Mouse (Mus musculus) urinary bladder, postnatal 10 days (tissue): ENCODE measurements around the gene Ttll12.

Experiments used
- DNase-seq: peaks from one replicate; pipeline ENCODE4 v3.0.0; 2022; ENCODE audit warnings: low spot score

Ttll12 gene

GRCm38 (mm10) chr15:83593702-83594512, 1.1 kb downstream of the Ttll12 start:
- no peak for DNase-seq

DNA sequence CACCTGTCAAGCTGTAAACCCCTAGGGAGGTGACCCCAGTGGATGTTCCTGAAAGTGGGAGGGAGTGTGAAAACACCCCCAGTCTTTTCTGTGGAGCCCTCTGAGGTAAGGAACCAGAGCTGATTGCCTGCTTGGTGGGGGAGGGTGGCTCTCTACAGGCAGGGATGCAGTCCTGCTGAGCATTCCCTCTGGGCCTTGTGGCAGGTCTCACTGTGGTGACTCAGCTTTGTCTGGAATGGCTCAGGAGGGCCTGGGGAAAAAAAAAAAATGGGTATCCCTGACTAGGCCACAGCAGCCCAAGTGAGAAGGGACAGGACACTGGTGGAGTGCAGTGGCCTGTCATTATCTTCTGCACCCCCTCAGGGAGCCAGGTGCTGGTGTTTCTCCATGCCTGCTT, 1.8 kb downstream of the Ttll12 start:
- DNase-seq, result no peak

- no peak for DNase-seq
Observed at GRCm38 (mm10) chr15:83592260-83593188, 2.4 kb downstream of the Ttll12 start.

GRCm38 (mm10) chr15:83591758-83592157, 3.2 kb downstream of the Ttll12 start:
- DNase-seq, result no peak

DNA sequence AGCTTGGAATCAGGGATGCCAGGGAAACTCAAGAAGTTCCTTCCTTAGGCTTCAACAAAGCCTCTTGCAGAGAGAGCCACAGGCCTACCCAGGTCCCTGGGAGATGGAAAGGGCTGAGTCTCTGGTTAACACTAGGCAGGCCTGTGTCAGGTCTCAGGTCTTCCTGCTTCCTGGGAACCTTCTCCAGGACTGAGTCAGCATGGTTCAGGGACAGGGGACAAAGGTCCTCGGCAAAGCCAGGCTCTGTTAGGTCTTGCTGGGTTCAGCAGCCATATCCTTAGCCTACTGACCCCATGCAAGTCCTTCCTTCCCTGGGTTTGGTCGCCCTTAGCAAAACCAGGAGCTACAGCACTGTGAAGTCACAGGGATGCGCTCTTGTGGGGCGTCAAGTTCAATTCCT, 4.1 kb downstream of the Ttll12 start:
- no peak for DNase-seq

DNA sequence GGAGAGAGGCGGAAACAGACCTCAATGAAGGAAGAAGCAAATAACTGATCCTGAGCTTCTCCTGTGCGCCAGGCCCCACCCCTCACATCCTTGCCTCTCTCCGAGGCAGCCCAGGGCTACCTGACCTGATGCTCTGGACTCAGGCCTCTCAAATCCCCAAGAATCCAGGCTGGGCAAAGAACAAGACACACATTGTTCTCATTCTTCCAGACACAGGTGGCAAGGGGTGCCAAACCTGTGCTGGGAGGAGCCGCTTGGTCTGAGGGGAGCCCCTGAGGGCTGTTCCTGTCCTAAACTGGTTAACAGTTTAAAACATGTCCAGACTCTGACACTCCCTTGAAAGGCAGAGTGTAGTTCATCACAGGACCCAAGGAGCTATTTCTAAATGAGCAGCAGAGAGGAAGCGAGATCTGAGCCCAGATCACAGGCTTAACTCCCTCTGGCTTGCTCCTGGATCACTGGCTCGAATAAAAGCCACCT, 10.2 kb downstream of the Ttll12 start:
- no peak for DNase-seq

GRCm38 (mm10) chr15:83583419-83584156, 11.4 kb downstream of the Ttll12 start:
- DNase-seq, result no peak

DNA sequence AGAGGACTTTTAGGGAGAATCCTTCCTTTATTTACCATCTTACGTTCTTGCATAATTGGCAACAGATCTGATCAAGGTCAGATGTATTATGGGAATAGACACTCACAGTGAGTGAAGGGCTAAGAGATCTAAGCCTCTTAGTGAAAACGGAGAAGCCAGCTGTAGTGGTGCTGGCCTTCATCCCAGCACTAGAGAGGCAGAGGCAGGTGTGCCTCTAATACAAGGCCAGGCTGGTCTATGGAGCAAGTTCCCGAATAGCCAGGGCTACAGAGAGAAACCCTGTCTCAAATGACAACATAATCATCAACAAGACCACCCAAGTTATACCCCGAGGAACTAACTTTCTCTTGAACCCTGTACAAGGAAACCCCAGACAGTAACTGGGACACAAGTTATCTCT, 12.0 kb downstream of the Ttll12 start:
- DNase-seq, result no peak

DNA sequence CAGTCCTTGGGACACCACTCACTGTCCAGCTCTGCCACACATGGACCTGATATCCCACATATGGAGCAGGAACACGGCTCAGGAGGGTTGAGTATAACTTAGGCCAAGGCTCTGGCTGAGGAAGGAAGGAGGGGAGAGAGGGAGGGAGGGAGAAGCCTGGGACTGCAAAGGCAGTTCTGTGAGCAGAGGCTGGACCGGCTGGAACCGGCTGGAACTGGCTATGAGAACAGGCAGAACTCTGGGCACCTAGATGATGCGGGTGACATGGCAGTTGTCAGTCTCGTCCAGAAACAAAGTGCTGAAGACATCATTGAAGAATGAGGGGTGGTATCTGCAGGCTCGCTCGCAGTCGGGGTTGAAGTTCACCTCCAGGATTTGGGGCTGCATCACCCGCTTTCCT, 18.3 kb downstream of the Ttll12 start:
- DNase-seq, result no peak

- DNase-seq, result no peak
Observed at GRCm38 (mm10) chr15:83575543-83575942, 19.4 kb downstream of the Ttll12 start.

- no peak for DNase-seq
Observed at GRCm38 (mm10) chr15:83574731-83575351, 20.1 kb downstream of the Ttll12 start.

DNA sequence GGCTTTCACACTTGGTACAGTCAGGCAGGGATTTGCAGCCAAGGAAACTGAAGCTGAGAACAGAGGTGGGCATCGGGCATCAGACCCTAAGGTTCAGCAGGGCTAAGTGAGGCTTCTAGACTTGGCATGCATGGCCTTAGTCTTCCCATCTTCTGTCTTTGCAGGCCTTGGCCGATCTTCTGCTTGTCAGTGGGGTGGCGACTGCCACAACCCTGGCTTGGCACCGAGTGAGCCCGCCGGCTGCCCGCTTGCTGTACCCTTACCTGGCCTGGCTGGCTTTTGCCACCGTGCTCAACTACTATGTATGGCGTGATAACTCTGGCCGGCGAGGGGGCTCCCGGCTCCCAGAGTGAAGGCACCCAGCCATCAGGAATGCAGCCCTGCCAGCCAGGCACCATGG, 21.4 kb downstream of the Ttll12 start:
- DNase-seq, result no peak

- no peak for DNase-seq
Observed at GRCm38 (mm10) chr15:83572132-83572531, 22.8 kb downstream of the Ttll12 start.

DNA sequence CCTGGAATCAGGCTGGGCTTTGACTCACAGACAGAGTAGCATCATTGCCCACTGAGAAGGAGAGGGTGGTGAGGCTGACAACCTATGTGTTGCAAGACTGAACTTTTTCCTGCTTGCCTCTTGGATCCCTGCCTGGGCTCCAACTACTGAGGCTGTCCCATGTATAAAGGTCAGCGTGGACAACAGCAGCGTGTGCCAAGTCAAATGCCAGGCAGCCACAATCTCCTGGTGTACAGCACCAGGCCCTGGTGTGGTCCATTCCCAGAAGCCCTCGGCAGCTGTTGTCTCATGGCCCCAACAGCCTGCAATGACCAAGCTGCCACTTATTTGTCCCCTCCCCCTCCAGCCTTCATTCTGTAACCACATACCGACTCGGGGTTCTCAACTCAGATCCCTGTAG, 23.3 kb downstream of the Ttll12 start:
- DNase-seq, result no peak

DNA sequence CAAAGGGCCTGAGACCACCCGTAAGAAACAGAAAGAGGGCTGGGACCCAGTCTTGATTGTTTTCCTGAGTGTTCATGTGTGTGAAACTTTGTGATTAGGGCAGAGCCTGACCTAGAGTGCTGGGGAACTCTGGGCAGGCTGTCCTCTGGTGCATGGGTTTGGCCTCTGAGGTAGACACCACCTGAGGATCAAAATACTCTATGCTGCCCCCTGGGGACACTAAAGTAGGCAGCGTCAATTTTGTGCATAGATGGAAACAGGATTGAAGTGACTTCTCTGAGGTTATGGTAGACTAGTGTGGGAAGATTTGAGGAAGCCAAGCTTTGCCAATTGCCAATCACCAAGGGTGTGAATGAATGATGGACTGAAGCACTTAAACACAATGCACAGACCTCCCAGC, 24.3 kb downstream of the Ttll12 start:
- DNase-seq, result no peak

- no peak for DNase-seq
Observed at GRCm38 (mm10) chr15:83569682-83570081, 25.3 kb downstream of the Ttll12 start.

DNA sequence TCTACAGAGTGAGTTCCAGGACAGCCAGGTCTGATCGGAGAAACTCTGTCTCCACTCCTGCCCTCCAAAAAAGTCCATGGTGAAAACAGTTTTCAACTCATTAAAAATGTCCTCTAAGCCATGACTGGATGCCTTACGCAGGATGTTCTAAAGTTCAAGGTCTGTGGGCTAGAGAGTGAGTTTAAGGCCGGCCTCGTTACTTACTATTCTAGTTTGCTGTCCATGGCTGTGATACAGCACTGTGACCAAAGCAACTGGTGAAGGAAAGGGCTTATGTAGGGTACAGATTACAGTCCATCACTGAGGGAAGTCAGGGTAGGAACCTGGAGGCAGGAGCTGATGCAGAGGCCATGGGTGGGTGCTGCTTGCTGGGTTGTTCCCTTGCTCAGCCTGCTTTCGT, 26.4 kb downstream of the Ttll12 start:
- no peak for DNase-seq

- DNase-seq, result no peak
Observed at GRCm38 (mm10) chr15:83567728-83568127, 27.2 kb downstream of the Ttll12 start.

- no peak for DNase-seq
Observed at GRCm38 (mm10) chr15:83566006-83566405, 29.0 kb downstream of the Ttll12 start.

DNA sequence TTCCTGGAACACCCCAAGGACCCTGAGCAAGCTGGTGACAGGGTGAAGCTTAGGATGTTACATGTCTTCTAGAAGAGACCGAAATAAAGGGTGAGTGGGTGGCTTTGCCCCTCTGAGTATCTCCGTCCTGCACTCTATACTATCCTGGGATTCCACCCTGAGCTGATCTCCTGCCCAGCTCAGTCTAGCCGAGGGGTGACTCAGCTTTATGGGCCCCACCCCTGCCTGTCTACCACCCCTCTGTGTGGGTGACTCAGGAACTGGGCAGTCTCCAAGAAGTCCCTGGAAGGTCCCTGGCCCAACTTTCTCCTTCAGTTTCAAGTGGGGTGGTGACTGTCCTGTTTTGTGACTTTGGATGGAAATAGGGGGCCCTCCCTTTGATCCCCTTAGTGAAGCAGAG, 29.5 kb downstream of the Ttll12 start:
- no peak for DNase-seq

DNA sequence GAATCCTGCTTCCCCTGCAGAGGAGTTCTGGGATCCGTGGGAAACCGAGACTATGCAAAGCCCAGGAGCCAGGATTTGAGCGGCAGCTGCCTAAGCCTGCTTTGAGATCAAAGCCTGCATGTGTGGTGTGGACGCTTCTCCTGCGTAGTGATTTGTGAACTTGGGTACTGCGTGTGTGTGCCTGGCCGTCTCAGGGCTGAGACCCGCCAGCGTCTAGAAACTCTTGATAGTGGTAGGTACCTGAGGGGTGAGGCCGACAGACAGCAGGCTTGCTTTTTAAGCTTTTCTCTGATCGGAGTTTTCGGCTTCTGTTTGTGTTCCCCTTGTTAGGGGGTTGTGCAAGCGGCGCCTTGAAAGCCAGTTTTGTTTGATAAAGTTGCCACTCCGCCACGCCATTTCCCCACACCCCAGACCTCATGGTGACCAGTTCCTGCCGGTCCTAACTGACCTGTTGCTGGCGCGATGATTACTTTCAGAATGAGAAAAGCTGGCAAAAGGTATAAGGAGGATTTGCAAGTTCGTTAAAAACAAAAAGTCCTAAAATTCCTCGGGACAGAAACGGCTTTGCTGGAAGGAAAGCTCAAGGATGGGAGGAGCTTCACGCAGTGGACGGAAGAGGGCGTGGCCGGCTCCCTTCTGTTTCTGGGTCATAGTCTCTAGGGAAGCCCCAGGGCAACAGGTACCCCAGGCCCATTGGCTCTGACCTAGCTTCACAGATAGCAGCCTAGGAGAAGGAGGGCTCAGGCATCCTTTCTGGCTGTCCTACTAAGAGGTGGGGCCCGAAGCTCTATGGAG, 30.9 kb downstream of the Ttll12 start:
- DNase-seq, result no peak
